Mouse (Mus musculus) testis, adult 2 months (tissue): ENCODE measurements around the gene Cactin. TPM values are rescaled to one million over a fixed set of nuclear protein-coding genes. Genes with fewer than 3 reads are reported as not detected.
A peak's percentile ranks its signal among the peaks of the same experiment; 100 is the strongest.

Experiments
- H3K27ac ChIP-seq: fragments of 200-500 bp; 2 replicates; pipeline ENCODE4 v1.5.1; 2012; ENCODE audit warnings: low read depth, low read length; ENCODE audit not compliant: control insufficient read depth, insufficient read depth
- H3K27me3 ChIP-seq: fragments of 200-500 bp; 2 replicates; pipeline ENCODE4 v1.6.1; 2012; ENCODE audit warnings: mild to moderate bottlenecking, low read length, moderate library complexity; ENCODE audit not compliant: control insufficient read depth, insufficient read depth
- H3K36me3 ChIP-seq: fragments of 200-500 bp; 2 replicates; pipeline ENCODE4 v1.6.1; 2012; ENCODE audit warnings: mild to moderate bottlenecking, low read length; ENCODE audit not compliant: control insufficient read depth, insufficient read depth
- H3K4me1 ChIP-seq: fragments of 200-500 bp; 2 replicates; pipeline ENCODE4 v1.6.1; 2012; ENCODE audit warnings: low read length; ENCODE audit not compliant: control insufficient read depth, insufficient read depth
- H3K4me3 ChIP-seq: fragments of 200-500 bp; 2 replicates; pipeline ENCODE4 v1.5.1; 2012; ENCODE audit warnings: low read depth, mild to moderate bottlenecking, low read length, moderate library complexity, mixed read lengths; ENCODE audit not compliant: control insufficient read depth
- CTCF ChIP-seq: fragments of 200-500 bp; IDR thresholded peaks from 2 replicates; pipeline ENCODE4 v1.5.1; 2012; ENCODE audit warnings: low read depth, mild to moderate bottlenecking, inconsistent platforms, low read length, moderate library complexity; ENCODE audit not compliant: control insufficient read depth, insufficient read depth, insufficient replicate concordance
- POLR2A ChIP-seq: fragments of 200-500 bp; IDR thresholded peaks from 2 replicates; pipeline ENCODE4 v1.6.1; 2012; ENCODE audit warnings: low read depth, mild to moderate bottlenecking, inconsistent platforms, low read length, moderate library complexity; ENCODE audit not compliant: control insufficient read depth
- polyA plus RNA-seq: library from polyadenylated mRNA; depleted of rRNA; stranded (reverse); fragments of >200 nt; gene quantifications from 2 replicates; pipeline ENCODE4 v1.2.3, GENCODE M21; 2012

Gene Cactin
- polyA plus RNA-seq, 1 experiment: 13.4 TPM

- no peaks in the 10 kb centered on the region; the same call in 1 of the 2 replicates for H3K4me1 ChIP-seq
- no peaks in the 10 kb centered on the region for H3K36me3 ChIP-seq
- H3K27me3 ChIP-seq: no peaks in the 10 kb centered on the region
- no peak for TF ChIP-seq CTCF
- H3K4me3 ChIP-seq: no peak overlapping the region
- no peak overlapping the region for H3K27ac ChIP-seq
Observed at GRCm38 (mm10) chr10:81303761-81304160, 17.1 kb upstream of the Cactin start.

- Histone ChIP-seq H3K36me3 (no peaks in the 10 kb centered on the region), H3K27ac (no peak overlapping the region), H3K4me1 (no peaks in the 10 kb centered on the region; the same call in 1 of the 2 replicates), H3K4me3 (no peak overlapping the region), H3K27me3 (no peaks in the 10 kb centered on the region)
- TF ChIP-seq CTCF (peak; percentile 88), POLR2A (no peak)
Observed at GRCm38 (mm10) chr10:81304597-81305238, 16.2 kb upstream of the Cactin start.

- Histone ChIP-seq H3K4me3 (no peak overlapping the region), H3K36me3 (no peaks in the 10 kb centered on the region), H3K4me1 (no peaks in the 10 kb centered on the region; the same call in 1 of the 2 replicates), H3K27me3 (no peaks in the 10 kb centered on the region), H3K27ac (no peak overlapping the region)
- TF ChIP-seq POLR2A (0 out of 2 replicates have a peak, but pooled peaks have one; percentile 18), CTCF (no peak)
Observed at GRCm38 (mm10) chr10:81305663-81306062, 15.2 kb upstream of the Cactin start.

- TF ChIP-seq CTCF (no peak), POLR2A (no peak)
- Histone ChIP-seq H3K4me3 (no peak overlapping the region), H3K36me3 (no peaks in the 10 kb centered on the region), H3K27me3 (no peaks in the 10 kb centered on the region), H3K27ac (no peak overlapping the region), H3K4me1 (no peaks in the 10 kb centered on the region; the same call in 1 of the 2 replicates)
Observed at GRCm38 (mm10) chr10:81306173-81306668, 14.7 kb upstream of the Cactin start.

GRCm38 (mm10) chr10:81306837-81307682 lies 13.8 kb upstream of the Cactin start:
- no peak overlapping the region for H3K27ac ChIP-seq
- no peaks in the 10 kb centered on the region; the same call in 1 of the 2 replicates for H3K4me1 ChIP-seq
- no peaks in the 10 kb centered on the region for H3K27me3 ChIP-seq
- H3K36me3 ChIP-seq: no peaks in the 10 kb centered on the region
- TF ChIP-seq CTCF (no peak), POLR2A (no peak)
- H3K4me3 ChIP-seq: no peak overlapping the region

- Histone ChIP-seq H3K4me3 (no peak overlapping the region), H3K27me3 (no peaks in the 10 kb centered on the region), H3K4me1 (no peaks in the 10 kb centered on the region; the same call in 1 of the 2 replicates), H3K27ac (no peak overlapping the region), H3K36me3 (no peaks in the 10 kb centered on the region)
- TF ChIP-seq POLR2A: no peak
Observed at GRCm38 (mm10) chr10:81309571-81309970, 11.3 kb upstream of the Cactin start.

GRCm38 (mm10) chr10:81313581-81313980 lies 7.3 kb upstream of the Cactin start:
- Histone ChIP-seq H3K27me3 (no peaks in the 10 kb centered on the region), H3K4me1 (peaks cover 1% of the 10 kb centered on the region), H3K36me3 (no peaks in the 10 kb centered on the region), H3K4me3 (no peak overlapping the region), H3K27ac (no peak overlapping the region)
- TF ChIP-seq CTCF (no peak), POLR2A (no peak)
